Mouse (Mus musculus) midbrain, postnatal 0 days (tissue): ENCODE results near the gene Fh1. TPM values are rescaled to one million over a fixed set of nuclear protein-coding genes. Genes with fewer than 3 reads are reported as not detected.

Source experiments
- ATAC-seq: fragments of 200-750 bp; cut with Nextera tagmentation; 2 replicates; pipeline ENCODE4 v1.8.0; 2017; ENCODE audit warnings: moderate number of reproducible peaks, mild to moderate bottlenecking, moderate TSS enrichment, moderate library complexity; ENCODE audit not compliant: low FRiP score
- DNase-seq: peaks from one replicate; pipeline ENCODE4 v3.0.0-alpha.2; 2015; ENCODE audit warnings: low spot score
- H3K27ac ChIP-seq: fragments of 300-500 bp; sonication (generic); 2 replicates; pipeline ENCODE4 v1.5.1; 2014; ENCODE audit warnings: low read depth, mild to moderate bottlenecking, low read length, mixed read lengths
- H3K27me3 ChIP-seq: fragments of 300-500 bp; sonication (generic); 2 replicates; pipeline ENCODE4 v1.6.1; 2014; ENCODE audit warnings: low read length, control low read depth, mixed read lengths; ENCODE audit not compliant: insufficient read depth
- H3K36me3 ChIP-seq: fragments of 300-500 bp; sonication (generic); 2 replicates; pipeline ENCODE4 v1.6.1; 2014; ENCODE audit warnings: low read length, control low read depth, mixed read lengths; ENCODE audit not compliant: insufficient read depth
- H3K4me1 ChIP-seq: fragments of 300-500 bp; sonication (generic); 2 replicates; pipeline ENCODE4 v1.6.1; 2014; ENCODE audit warnings: mild to moderate bottlenecking, control low read depth, antibody characterized with exemption, low read length, mixed read lengths; ENCODE audit not compliant: insufficient read depth
- H3K4me2 ChIP-seq: fragments of 300-500 bp; sonication (generic); 2 replicates; pipeline ENCODE4 v1.6.1; 2014; ENCODE audit warnings: low read depth, mild to moderate bottlenecking, low read length, mixed read lengths; ENCODE audit not compliant: poor library complexity, severe bottlenecking
- H3K4me3 ChIP-seq: fragments of 300-500 bp; sonication (generic); 2 replicates; pipeline ENCODE4 v1.5.1; 2014; ENCODE audit warnings: low read depth, mild to moderate bottlenecking, low read length, moderate library complexity
- H3K9ac ChIP-seq: fragments of 300-500 bp; sonication (generic); replicated peaks from 2 replicates; pipeline ENCODE4 v1.6.1; 2014; ENCODE audit warnings: mild to moderate bottlenecking, low read length, moderate library complexity, mixed read lengths; ENCODE audit not compliant: poor library complexity, severe bottlenecking
- H3K9me3 ChIP-seq: fragments of 300-500 bp; sonication (generic); 2 replicates; pipeline ENCODE4 v1.6.1; 2016; ENCODE audit warnings: low read length, control low read depth
- CTCF ChIP-seq: IDR thresholded peaks from 2 replicates; pipeline ENCODE4 v1.5.1; 2016; ENCODE audit warnings: antibody characterized with exemption, mild to moderate bottlenecking
- WGBS: fragments of 180-500 bp; shearing (Covaris S2); extraction: QIAGEN DNeasy Blood & Tissue Kit; methylation state at CpG from one replicate; pipeline ENCODE4 v1.1.7; 2014; 5-methylcytosine and 5-hydroxymethylcytosine counted together
- polyA plus RNA-seq: library from polyadenylated mRNA; unstranded; fragments of >200 nt; fragmentation: Nextera tagmentation; extraction: Ambion mirVana; gene quantifications from 2 replicates; pipeline ENCODE4 v1.2.1, GENCODE M21; 2015
- total RNA-seq: library from RNA; depleted of rRNA; stranded (reverse); fragments of >200 nt; gene quantifications from 2 replicates; pipeline ENCODE4 v1.2.3, GENCODE M21; 2014; rRNA removed

Fh1 gene
- total and polyA plus RNA-seq, 2 experiments from 2014 or later: 48.8 to 95.0 TPM

DNA sequence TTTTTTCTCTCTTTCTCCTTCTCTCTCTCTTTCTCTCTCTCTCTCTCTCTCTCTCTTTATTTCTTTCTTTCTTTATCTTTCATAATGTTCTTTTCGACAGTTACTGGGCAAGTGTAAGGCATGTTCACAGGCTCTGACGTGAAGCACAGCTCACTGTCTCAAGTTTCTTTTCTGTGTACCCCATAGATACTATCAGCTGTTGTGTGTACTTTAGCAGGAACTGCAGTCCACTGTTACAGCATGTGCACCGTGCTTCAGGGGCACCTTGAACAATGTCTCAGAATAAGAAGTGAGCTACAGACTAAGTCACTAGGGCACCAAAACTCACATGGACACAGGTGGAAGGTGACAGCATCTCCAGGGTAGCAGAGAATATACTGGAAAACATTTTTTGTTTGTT, 73.0 kb downstream of the Fh1 start:
- Histone ChIP-seq H3K27me3 (no peaks in the 10 kb centered on the region), H3K9me3 (no peaks in the 10 kb centered on the region), H3K27ac (no peak overlapping the region), H3K4me3 (no peak overlapping the region), H3K9ac (no peak overlapping the region), H3K4me1 (no peaks in the 10 kb centered on the region), H3K36me3 (no peaks in the 10 kb centered on the region), H3K4me2 (no peak overlapping the region)
- no peak for TF ChIP-seq CTCF
- WGBS: 80% methylated on average over 3 of the region's 3 CpGs
- DNase-seq: no peak
- ATAC-seq: no peak

DNA sequence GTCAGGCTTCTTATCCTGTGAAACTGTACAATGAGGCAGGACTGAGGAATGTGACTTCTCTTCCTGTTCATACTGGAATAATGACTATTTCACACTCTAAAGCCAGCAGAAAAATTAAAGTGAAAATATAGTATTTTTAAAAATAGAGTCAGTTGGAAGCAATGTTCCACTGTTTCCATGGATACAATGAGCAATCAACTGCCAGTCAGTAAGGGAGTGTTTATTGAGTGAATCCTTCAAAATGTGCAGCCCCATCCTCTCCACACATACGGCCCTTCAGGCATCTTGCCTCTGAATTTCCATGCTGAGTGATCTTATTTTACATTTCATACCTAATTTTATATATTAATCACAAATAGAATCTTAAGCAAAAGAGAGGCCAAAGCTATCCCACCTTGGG, 74.8 kb downstream of the Fh1 start:
- Histone ChIP-seq H3K4me1 (no peaks in the 10 kb centered on the region), H3K4me2 (no peak overlapping the region), H3K9me3 (no peaks in the 10 kb centered on the region), H3K27ac (0 out of 2 replicates have a peak overlapping the region, but pooled peaks have one; percentile 58), H3K9ac (no peak overlapping the region), H3K36me3 (no peaks in the 10 kb centered on the region), H3K4me3 (no peak overlapping the region), H3K27me3 (no peaks in the 10 kb centered on the region)
- TF ChIP-seq CTCF: no peak
- DNase-seq: no peak
- ATAC-seq: no peak; the same call in 1 of the 2 replicates
- WGBS: 63% methylated on average over 1 of the region's 1 CpGs

Other genes with a start within 250 kb of the Fh1 start
- 40.5 and 42.8 TPM in 2 replicates for gene Rgs7, start 133.1 kb downstream of the Fh1 start, total RNA-seq
- 48.1 and 50.3 TPM in 2 replicates for gene Rgs7, start 133.1 kb downstream of the Fh1 start, polyA plus RNA-seq
- not detected in 2 replicates for gene Kmo, start 5.3 kb downstream of the Fh1 start, total RNA-seq
- gene Kmo, start 5.3 kb downstream of the Fh1 start, polyA plus RNA-seq: not detected in 2 replicates
- 16.2 and 19.3 TPM in 2 replicates for gene Opn3, start 67.1 kb upstream of the Fh1 start, total RNA-seq
- 9.5 and 10.4 TPM in 2 replicates for gene Opn3, start 67.1 kb upstream of the Fh1 start, polyA plus RNA-seq
- gene Chml, start 67.3 kb upstream of the Fh1 start, total RNA-seq: 12.6 and 29.8 TPM in 2 replicates
- 2.6 and 3.1 TPM in 2 replicates for gene Chml, start 67.3 kb upstream of the Fh1 start, polyA plus RNA-seq
- gene Wdr64, start 73.0 kb upstream of the Fh1 start, total RNA-seq: not detected in 2 replicates
- gene Wdr64, start 73.0 kb upstream of the Fh1 start, polyA plus RNA-seq: not detected in 2 replicates